Mouse (Mus musculus) c-Kit-positive CD71-positive TER-119-positive erythroid progenitor cells, embryonic 14.5 days (primary cell): Measurements from ENCODE around the gene Vamp1.

Source experiments
- DNase-seq: peaks from one replicate; pipeline ENCODE4 v3.0.0-alpha.2; 2013; ENCODE audit warnings: low spot score

Vamp1 gene

GRCm38 (mm10) chr6:125286944-125287343, 71.6 kb downstream of the Vamp1 start:
- no peak for DNase-seq

GRCm38 (mm10) chr6:125288730-125289129, 73.4 kb downstream of the Vamp1 start:
- no peak for DNase-seq

GRCm38 (mm10) chr6:125291329-125291728, 76.0 kb downstream of the Vamp1 start:
- DNase-seq: no peak

- DNase-seq: no peak
These were observed 76.9 kb downstream of the Vamp1 start for GRCm38 (mm10) chr6:125292256-125292655.

- DNase-seq: no peak
These were observed 78.7 kb downstream of the Vamp1 start for GRCm38 (mm10) chr6:125294049-125294448.
